Mouse (Mus musculus) layer of hippocampus, adult 2 months (tissue): ENCODE measurements around the gene Zgrf1. TPM values are rescaled to one million over a fixed set of nuclear protein-coding genes. Genes with fewer than 3 reads are reported as not detected.

Experiments used
- DNase-seq, 2 experiments: peaks; one replicate each; pipeline ENCODE4 v3.0.0; 2022; ENCODE audit warnings: low spot score in 2 of 2
- H3K27ac ChIP-seq: fragments of 200-600 bp; 2 replicates; pipeline ENCODE4 v1.8.1; 2022
- H3K4me3 ChIP-seq: fragments of 200-600 bp; 2 replicates; pipeline ENCODE4 v1.8.1; 2022; ENCODE audit warnings: mild to moderate bottlenecking
- CTCF ChIP-seq: fragments of 200-600 bp; conservative IDR thresholded peaks from 2 replicates; pipeline ENCODE4 v1.8.1; 2022; ENCODE audit warnings: antibody characterized with exemption, mild to moderate bottlenecking, moderate library complexity
- total RNA-seq, 2 experiments: library from RNA; stranded (reverse); gene quantifications; 2 replicates each; pipeline ENCODE4 v1.2.3; 2021

The Zgrf1 gene
- total RNA-seq, 2 experiments from 2014 or later: 2.3 to 2.5 TPM

- Histone ChIP-seq H3K27ac (no peak overlapping the region), H3K4me3 (no peak overlapping the region)
- no peak for DNase-seq
- TF ChIP-seq CTCF: no peak
Measured at GRCm38 (mm10) chr3:127529824-127530223, 23.5 kb upstream of the Zgrf1 start.

GRCm38 (mm10) chr3:127530293-127530692, 23.0 kb upstream of the Zgrf1 start:
- Histone ChIP-seq H3K27ac (no peak overlapping the region), H3K4me3 (no peak overlapping the region)
- DNase-seq: no peak
- TF ChIP-seq CTCF: no peak

GRCm38 (mm10) chr3:127539193-127539592, 14.1 kb upstream of the Zgrf1 start:
- DNase-seq: no peak
- Histone ChIP-seq H3K4me3 (no peak overlapping the region), H3K27ac (no peak overlapping the region)
- no peak for TF ChIP-seq CTCF

- no peak for DNase-seq
- Histone ChIP-seq H3K4me3 (no peak overlapping the region), H3K27ac (no peak overlapping the region)
- TF ChIP-seq CTCF: no peak
Measured at GRCm38 (mm10) chr3:127543976-127544375, 9.3 kb upstream of the Zgrf1 start.

- Histone ChIP-seq H3K4me3 (no peak overlapping the region), H3K27ac (no peak overlapping the region)
- DNase-seq: no peak
- TF ChIP-seq CTCF: no peak
Measured at GRCm38 (mm10) chr3:127544610-127545121, 8.6 kb upstream of the Zgrf1 start.

- Histone ChIP-seq H3K27ac (no peak overlapping the region), H3K4me3 (no peak overlapping the region)
- peak in 1 of 2 experiments; percentile 12 for DNase-seq
- peak; percentile 71 for TF ChIP-seq CTCF
Measured at GRCm38 (mm10) chr3:127547882-127548281, 5.4 kb upstream of the Zgrf1 start.

- TF ChIP-seq CTCF: no peak
- H3K27ac ChIP-seq: peak overlapping the region; percentile 98
- no peak for DNase-seq
- H3K4me3 ChIP-seq: peak overlapping the region; percentile 100
Measured at GRCm38 (mm10) chr3:127552434-127552972, 786 bp upstream of the Zgrf1 start.

- Histone ChIP-seq H3K4me3 (peak overlapping the region; percentile 100), H3K27ac (no peak overlapping the region)
- TF ChIP-seq CTCF: no peak
- DNase-seq: peak in 1 of 2 experiments; percentile 9
Measured at GRCm38 (mm10) chr3:127553720-127554043, 393 bp downstream of the Zgrf1 start.

GRCm38 (mm10) chr3:127554723-127555122, 1.4 kb downstream of the Zgrf1 start:
- Histone ChIP-seq H3K27ac (no peak overlapping the region), H3K4me3 (no peak overlapping the region)
- DNase-seq: no peak
- TF ChIP-seq CTCF: peak; percentile 70

GRCm38 (mm10) chr3:127558201-127558600, 4.9 kb downstream of the Zgrf1 start:
- DNase-seq: no peak
- peak; percentile 54 for TF ChIP-seq CTCF
- Histone ChIP-seq H3K4me3 (no peak overlapping the region), H3K27ac (no peak overlapping the region)

GRCm38 (mm10) chr3:127562974-127563373, 9.7 kb downstream of the Zgrf1 start:
- Histone ChIP-seq H3K27ac (no peak overlapping the region), H3K4me3 (no peak overlapping the region)
- no peak for DNase-seq
- TF ChIP-seq CTCF: no peak

GRCm38 (mm10) chr3:127565129-127565528, 11.8 kb downstream of the Zgrf1 start:
- peak; percentile 43 for TF ChIP-seq CTCF
- no peak for DNase-seq
- Histone ChIP-seq H3K4me3 (no peak overlapping the region), H3K27ac (no peak overlapping the region)

GRCm38 (mm10) chr3:127572557-127572956, 19.3 kb downstream of the Zgrf1 start:
- TF ChIP-seq CTCF: peak; percentile 86
- Histone ChIP-seq H3K4me3 (peak overlapping the region; percentile 36; the same call in 1 of the 2 replicates), H3K27ac (no peak overlapping the region)
- peak; percentile 67 to 68 for DNase-seq

- Histone ChIP-seq H3K4me3 (no peak overlapping the region), H3K27ac (no peak overlapping the region)
- no peak for TF ChIP-seq CTCF
- no peak for DNase-seq
Measured at GRCm38 (mm10) chr3:127597136-127597535, 43.8 kb downstream of the Zgrf1 start.
